ENCODE assay signal across 9 mouse cellular contexts in genomic region chr9:66732791-66733691, GRCm38 (mm10). TPM values are rescaled to one million over a fixed set of nuclear protein-coding genes. Genes with fewer than 3 reads are reported as not detected.
A peak's percentile ranks its signal among the peaks of the same experiment; 100 is the strongest.
DNase-seq lines count a peak whose midpoint lies in the region; ATAC-seq lines count a peak whose summit lies in the region.
"Had no signal": no experiment of that assay in that cellular context is flagged by ENCODE, and none has a peak within 500 bp of the region (broad histone marks: within the 10 kb centered on the region; RNA-seq: fewer than 3 reads in every experiment).

No protein-coding gene starts in this region.

- peaks cover 11% of the 10 kb centered on the region for H3K4me1 ChIP-seq in limb, embryonic 12.5 days (replicated peaks)
- H3K4me1 ChIP-seq in limb, embryonic 10.5 days, result peaks cover 9% of the 10 kb centered on the region
- H3K4me1 ChIP-seq in intestine, embryonic 16.5 days (ENCODE audit: control insufficient read depth, insufficient read depth, low read length), result peaks cover 27% of the 10 kb centered on the region; the same call in 1 of the 2 replicates

- no peak overlapping the region for H3K4me2 ChIP-seq in limb, embryonic 12.5 days
- no peak overlapping the region for H3K4me2 ChIP-seq in intestine, embryonic 16.5 days (ENCODE audit: low read depth, low read length)

- H3K9me3 ChIP-seq in limb, embryonic 12.5 days, result no peaks in the 10 kb centered on the region
- no peaks in the 10 kb centered on the region for H3K9me3 ChIP-seq in limb, embryonic 10.5 days (replicated peaks)
- H3K9me3 ChIP-seq in intestine, embryonic 16.5 days (ENCODE audit: control insufficient read depth, low read length), result no peaks in the 10 kb centered on the region

- H3K9ac ChIP-seq in limb, embryonic 12.5 days (replicated peaks), result no peak overlapping the region
- H3K9ac ChIP-seq in intestine, embryonic 16.5 days (ENCODE audit: low read depth, low read length), result peak overlapping the region; percentile 23; the same call in 1 of the 2 replicates

- peak overlapping the region; percentile 56; the same call in 1 of the 2 replicates for H3K27ac ChIP-seq in limb, embryonic 12.5 days
- no peak overlapping the region for H3K27ac ChIP-seq in limb, embryonic 10.5 days
- no peak overlapping the region; the same call in 1 of the 2 replicates for H3K27ac ChIP-seq in intestine, embryonic 16.5 days (ENCODE audit: low read length)

- no peaks in the 10 kb centered on the region for H3K36me3 ChIP-seq in limb, embryonic 12.5 days
- no peaks in the 10 kb centered on the region for H3K36me3 ChIP-seq in limb, embryonic 10.5 days
- no peaks in the 10 kb centered on the region for H3K36me3 ChIP-seq in intestine, embryonic 16.5 days (ENCODE audit: control insufficient read depth, insufficient read depth, low read length)

- ATAC-seq in limb, embryonic 12.5 days (ENCODE audit: insufficient number of reproducible peaks, insufficient read depth, low FRiP score, low TSS enrichment, low read depth), result no peak
- no peak for ATAC-seq in intestine, embryonic 16.5 days

- H3K4me3 ChIP-seq in limb, embryonic 12.5 days (replicated peaks), result no peak overlapping the region
- no peak overlapping the region for H3K4me3 ChIP-seq in limb, embryonic 10.5 days
- H3K4me3 ChIP-seq in intestine, embryonic 16.5 days (ENCODE audit: low read length), result no peak overlapping the region
- H3K4me3 ChIP-seq: megakaryocyte, embryonic 14.5 days had no signal

- H3K27me3 ChIP-seq in limb, embryonic 12.5 days, result no peaks in the 10 kb centered on the region
- H3K27me3 ChIP-seq in limb, embryonic 10.5 days (ENCODE audit: low read depth, poor library complexity, severe bottlenecking), result no peaks in the 10 kb centered on the region
- no peaks in the 10 kb centered on the region for H3K27me3 ChIP-seq in intestine, embryonic 16.5 days (replicated peaks; ENCODE audit: control insufficient read depth, insufficient read depth, low read length)

- WGBS in limb, embryonic 12.5 days, result 38% methylated on average over 15 of the region's 15 CpGs
- 41% methylated on average over 15 of the region's 15 CpGs for WGBS in limb, embryonic 10.5 days
- 28% methylated on average over 15 of the region's 15 CpGs for WGBS in intestine, embryonic 16.5 days

- DNase-seq in limb, embryonic 10.5 days (ENCODE audit: low spot score), result no peak
- DNase-seq in cerebellum, postnatal 36 days, result peak; percentile 82 to 84
- peak; percentile 61 to 75 for DNase-seq in left cerebral cortex, adult 18-20 months (ENCODE audit: low spot score in 2 of 2)
- peak; percentile 18 for DNase-seq in thymus, postnatal 0 days (ENCODE audit: low spot score)
- DNase-seq in adrenal gland, adult 8-10 months, result no peak
- DNase-seq in spleen, adult 12 weeks (ENCODE audit: low spot score), result no peak

RNA-seq across cellular contexts. Expression of gene Car12, which starts 19.6 kb away (rescaled TPM):
- 10.4 and 12.1 TPM in 2 replicates for polyA plus RNA-seq in limb, embryonic 12.5 days (2016; fragmentation: Nextera tagmentation; extraction: Ambion mirVana)
- polyA plus RNA-seq in limb, embryonic 10.5 days (2016; fragmentation: Nextera tagmentation; extraction: Ambion mirVana), result 4.3 and 5.2 TPM in 2 replicates
- 5.4 and 6.2 TPM in 2 replicates for polyA plus RNA-seq in intestine, embryonic 16.5 days (2015; fragmentation: Nextera tagmentation; extraction: Ambion mirVana)
- total RNA-seq in left cerebral cortex, adult 18-20 months (2021), result 10 to 100 TPM; 15.5 to 20.4 TPM
- polyA plus RNA-seq in thymus, postnatal 0 days (2015; fragmentation: Nextera tagmentation; extraction: Ambion mirVana), result 1.5 and 2.4 TPM in 2 replicates
- total RNA-seq in adrenal gland, adult 8-10 months (2022), result 1 to 10 TPM in 1 of 4 experiments, under 1 TPM in 3; 0.31 to 1.5 (median 0.65) TPM

Comparison
In these comparisons a context has a peak if more than half of its experiments do, and no peak if none do; other contexts are left out.
1. DNase-seq: peak in cerebellum, postnatal 36 days (2 of 2), left cerebral cortex, adult 18-20 months (2 of 2) and thymus, postnatal 0 days (single experiment); none in limb, embryonic 10.5 days (single experiment), adrenal gland, adult 8-10 months (single experiment) and spleen, adult 12 weeks (single experiment).